Mouse (Mus musculus): ENCODE results near the gene Bicc1.

GRCm38 (mm10) chr10:71156569-71156968, 2.9 kb downstream of the Bicc1 start:
- no peak for TF ChIP-seq GATA1 (IDR thresholded peaks at IDR 0.05; ENCODE audit: borderline replicate concordance, low read length)
- TF ChIP-seq FLI1 (IDR thresholded peaks at IDR 0.05; ENCODE audit: low read length): no peak
